Mouse (Mus musculus) forebrain, embryonic 11.5 days (tissue): Measurements from ENCODE around the gene Pde3a. TPM values are rescaled to one million over a fixed set of nuclear protein-coding genes. Genes with fewer than 3 reads are reported as not detected.

Experiments used
- ATAC-seq: fragments of 200-750 bp; cut with Nextera tagmentation; replicated peaks from 2 replicates; pipeline ENCODE4 v1.8.0; 2017; ENCODE audit warnings: moderate TSS enrichment; ENCODE audit not compliant: low FRiP score
- DNase-seq: peaks from one replicate; pipeline ENCODE4 v3.0.0-alpha.2; 2017; ENCODE audit warnings: low spot score
- H3K27ac ChIP-seq: fragments of 300-500 bp; sonication (generic); 2 replicates; pipeline ENCODE4 v1.5.1; 2014; ENCODE audit warnings: low read depth, low read length
- H3K27me3 ChIP-seq: fragments of 300-500 bp; sonication (generic); 2 replicates; pipeline ENCODE4 v1.6.1; 2014; ENCODE audit warnings: mild to moderate bottlenecking, low read length, mixed read lengths; ENCODE audit not compliant: control insufficient read depth, insufficient read depth
- H3K36me3 ChIP-seq: fragments of 300-500 bp; sonication (generic); 2 replicates; pipeline ENCODE4 v1.6.1; 2014; ENCODE audit warnings: mild to moderate bottlenecking, low read length, moderate library complexity, mixed read lengths; ENCODE audit not compliant: control insufficient read depth, insufficient read depth
- H3K4me1 ChIP-seq: fragments of 300-500 bp; sonication (generic); replicated peaks from 2 replicates; pipeline ENCODE4 v1.6.1; 2014; ENCODE audit warnings: low read length, mixed read lengths; ENCODE audit not compliant: control insufficient read depth, insufficient read depth
- H3K4me2 ChIP-seq: fragments of 300-500 bp; sonication (generic); 2 replicates; pipeline ENCODE4 v1.6.1; 2014; ENCODE audit warnings: low read depth, mild to moderate bottlenecking, low read length, moderate library complexity, mixed read lengths; ENCODE audit not compliant: severe bottlenecking
- H3K4me3 ChIP-seq: fragments of 300-500 bp; sonication (generic); 2 replicates; pipeline ENCODE4 v1.5.1; 2014; ENCODE audit warnings: low read depth, low read length
- H3K9ac ChIP-seq: fragments of 300-500 bp; sonication (generic); 2 replicates; pipeline ENCODE4 v1.6.1; 2014; ENCODE audit warnings: low read length
- H3K9me3 ChIP-seq: fragments of 300-500 bp; sonication (generic); 2 replicates; pipeline ENCODE4 v1.6.1; 2016; ENCODE audit warnings: low read length, mixed read lengths; ENCODE audit not compliant: control insufficient read depth
- WGBS: fragments of 180-500 bp; shearing (Covaris S2); extraction: QIAGEN DNeasy Blood & Tissue Kit; methylation state at CpG from one replicate; pipeline ENCODE4 v1.1.7; 2014; 5-methylcytosine and 5-hydroxymethylcytosine counted together
- polyA plus RNA-seq: library from polyadenylated mRNA; unstranded; fragments of >200 nt; fragmentation: Nextera tagmentation; extraction: Ambion mirVana; gene quantifications from 2 replicates; pipeline ENCODE4 v1.2.1, GENCODE M21; 2014

Pde3a gene
- polyA plus RNA-seq, 1 experiment from 2014 or later: 1.7 TPM

GRCm38 (mm10) chr6:141433917-141434756, 185.1 kb downstream of the Pde3a start:
- ATAC-seq (peak; percentile 71), DNase-seq (no peak)
- H3K4me3 ChIP-seq: no peak overlapping the region
- WGBS: 58% methylated on average over 10 of the region's 10 CpGs
- H3K9ac ChIP-seq: no peak overlapping the region
- H3K9me3 ChIP-seq: no peaks in the 10 kb centered on the region
- H3K27ac ChIP-seq: no peak overlapping the region
- no peaks in the 10 kb centered on the region for H3K36me3 ChIP-seq
- H3K4me2 ChIP-seq: no peak overlapping the region
- 0 out of 2 replicates have a peak, but pooled peaks cover 2% of the 10 kb centered on the region for H3K4me1 ChIP-seq
- no peaks in the 10 kb centered on the region for H3K27me3 ChIP-seq

- no peak overlapping the region for H3K4me3 ChIP-seq
- no peaks in the 10 kb centered on the region for H3K27me3 ChIP-seq
- no peak overlapping the region for H3K27ac ChIP-seq
- H3K4me1 ChIP-seq: 0 out of 2 replicates have a peak, but pooled peaks cover 2% of the 10 kb centered on the region
- no peak overlapping the region for H3K9ac ChIP-seq
- no peaks in the 10 kb centered on the region for H3K9me3 ChIP-seq
- no peak for ATAC-seq
- DNase-seq: no peak
- H3K36me3 ChIP-seq: no peaks in the 10 kb centered on the region
- no peak overlapping the region for H3K4me2 ChIP-seq
- 77% methylated on average over 4 of the region's 4 CpGs for WGBS
Measured at GRCm38 (mm10) chr6:141435160-141435559, 186.1 kb downstream of the Pde3a start.

GRCm38 (mm10) chr6:141439965-141440364, 190.9 kb downstream of the Pde3a start:
- DNase-seq (no peak), ATAC-seq (no peak)
- no peak overlapping the region for H3K4me2 ChIP-seq
- no peaks in the 10 kb centered on the region for H3K9me3 ChIP-seq
- H3K4me3 ChIP-seq: no peak overlapping the region
- WGBS: 74% methylated on average over 3 of the region's 3 CpGs
- H3K36me3 ChIP-seq: no peaks in the 10 kb centered on the region
- no peaks in the 10 kb centered on the region for H3K4me1 ChIP-seq
- no peak overlapping the region for H3K27ac ChIP-seq
- no peak overlapping the region for H3K9ac ChIP-seq
- no peaks in the 10 kb centered on the region for H3K27me3 ChIP-seq

GRCm38 (mm10) chr6:141447547-141447946, 198.5 kb downstream of the Pde3a start:
- Histone ChIP-seq H3K4me3 (no peak overlapping the region), H3K27ac (no peak overlapping the region), H3K9ac (no peak overlapping the region), H3K4me1 (no peaks in the 10 kb centered on the region), H3K27me3 (no peaks in the 10 kb centered on the region), H3K36me3 (no peaks in the 10 kb centered on the region), H3K9me3 (no peaks in the 10 kb centered on the region), H3K4me2 (no peak overlapping the region)
- WGBS: 15% methylated on average over 3 of the region's 3 CpGs
- ATAC-seq: 0 out of 2 replicates have a peak, but pooled peaks have one; percentile 58
- peak; percentile 71 for DNase-seq

DNA sequence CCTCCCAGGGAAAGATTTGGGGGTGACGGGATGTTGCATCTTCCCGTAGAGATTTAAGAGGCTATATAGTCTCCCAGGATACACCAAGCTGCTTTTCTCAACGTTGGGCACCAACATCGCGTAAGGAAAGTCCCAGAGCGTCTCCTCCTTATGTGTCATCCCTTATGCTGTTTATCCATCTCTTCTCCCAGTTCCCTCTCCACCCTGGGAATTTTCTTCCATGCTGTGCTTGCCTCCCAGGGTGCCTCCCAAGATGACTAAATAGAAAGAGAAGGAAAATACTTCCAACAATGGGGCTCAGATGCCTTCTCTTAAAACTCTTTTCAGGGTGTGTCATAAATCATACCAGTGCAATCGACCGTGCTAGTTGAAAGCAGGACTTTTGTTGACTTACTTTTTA, 199.8 kb downstream of the Pde3a start:
- H3K27ac ChIP-seq: no peak overlapping the region
- no peaks in the 10 kb centered on the region for H3K36me3 ChIP-seq
- no peak overlapping the region for H3K4me2 ChIP-seq
- no peaks in the 10 kb centered on the region for H3K27me3 ChIP-seq
- no peak for DNase-seq
- H3K4me1 ChIP-seq: no peaks in the 10 kb centered on the region
- no peak overlapping the region for H3K4me3 ChIP-seq
- H3K9me3 ChIP-seq: no peaks in the 10 kb centered on the region
- ATAC-seq: no peak
- 82% methylated on average over 8 of the region's 8 CpGs for WGBS
- H3K9ac ChIP-seq: no peak overlapping the region

DNA sequence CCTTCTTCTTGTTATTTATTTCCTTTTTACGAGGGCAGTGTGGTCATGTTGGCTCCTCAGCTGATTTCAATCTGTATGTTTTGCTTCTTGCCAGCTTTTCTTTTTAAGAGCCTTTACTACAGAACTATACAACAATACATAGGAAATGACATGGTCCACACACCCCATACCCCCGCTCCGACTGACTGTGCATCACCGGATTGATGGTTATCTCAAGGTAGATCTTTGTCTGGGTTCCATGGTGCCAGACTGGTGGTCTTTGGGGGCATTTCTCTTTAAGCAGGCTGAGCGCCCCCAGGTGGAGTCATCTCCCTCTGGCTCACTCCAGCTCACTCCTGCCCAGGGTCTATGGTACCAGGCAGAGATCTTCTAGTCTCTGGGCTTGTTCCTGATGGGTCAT, 206.3 kb downstream of the Pde3a start:
- Histone ChIP-seq H3K9ac (no peak overlapping the region), H3K4me2 (no peak overlapping the region), H3K4me1 (no peaks in the 10 kb centered on the region), H3K27ac (no peak overlapping the region), H3K36me3 (no peaks in the 10 kb centered on the region), H3K27me3 (no peaks in the 10 kb centered on the region), H3K4me3 (no peak overlapping the region), H3K9me3 (no peaks in the 10 kb centered on the region)
- WGBS: 85% methylated on average over 5 of the region's 5 CpGs
- no peak for ATAC-seq
- DNase-seq: no peak

- no peaks in the 10 kb centered on the region for H3K4me1 ChIP-seq
- no peak overlapping the region for H3K9ac ChIP-seq
- no peaks in the 10 kb centered on the region for H3K36me3 ChIP-seq
- no peak overlapping the region for H3K27ac ChIP-seq
- 88% methylated on average over 3 of the region's 3 CpGs for WGBS
- ATAC-seq: no peak
- H3K4me2 ChIP-seq: no peak overlapping the region
- no peaks in the 10 kb centered on the region for H3K27me3 ChIP-seq
- H3K4me3 ChIP-seq: no peak overlapping the region
- no peaks in the 10 kb centered on the region for H3K9me3 ChIP-seq
- DNase-seq: no peak
Measured at GRCm38 (mm10) chr6:141456591-141456990, 207.5 kb downstream of the Pde3a start.

DNA sequence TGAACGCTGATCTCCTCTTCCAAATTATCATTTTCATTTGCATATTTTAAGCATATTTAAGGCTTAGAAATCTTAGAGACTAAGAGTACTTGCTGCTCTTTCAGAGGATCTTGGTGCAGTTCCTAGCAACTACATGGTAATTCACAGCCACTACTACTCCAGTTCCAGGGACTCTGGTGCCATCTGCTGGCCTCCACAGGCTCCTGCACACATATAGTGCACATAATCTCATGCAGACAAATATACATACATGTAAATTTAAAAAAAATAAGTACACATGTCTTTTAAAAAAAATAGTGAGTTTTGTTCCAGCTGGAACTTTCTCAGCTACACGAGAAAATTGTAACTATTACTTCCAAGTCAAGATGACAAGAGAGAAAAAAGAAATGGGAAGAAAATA, 221.2 kb downstream of the Pde3a start:
- ATAC-seq: no peak
- no peak overlapping the region for H3K27ac ChIP-seq
- H3K27me3 ChIP-seq: no peaks in the 10 kb centered on the region
- no peaks in the 10 kb centered on the region for H3K4me1 ChIP-seq
- H3K9ac ChIP-seq: no peak overlapping the region
- no peak for DNase-seq
- no peak overlapping the region for H3K4me3 ChIP-seq
- H3K36me3 ChIP-seq: no peaks in the 10 kb centered on the region
- 90% methylated on average over 2 of the region's 2 CpGs for WGBS
- H3K4me2 ChIP-seq: no peak overlapping the region
- H3K9me3 ChIP-seq: no peaks in the 10 kb centered on the region

DNA sequence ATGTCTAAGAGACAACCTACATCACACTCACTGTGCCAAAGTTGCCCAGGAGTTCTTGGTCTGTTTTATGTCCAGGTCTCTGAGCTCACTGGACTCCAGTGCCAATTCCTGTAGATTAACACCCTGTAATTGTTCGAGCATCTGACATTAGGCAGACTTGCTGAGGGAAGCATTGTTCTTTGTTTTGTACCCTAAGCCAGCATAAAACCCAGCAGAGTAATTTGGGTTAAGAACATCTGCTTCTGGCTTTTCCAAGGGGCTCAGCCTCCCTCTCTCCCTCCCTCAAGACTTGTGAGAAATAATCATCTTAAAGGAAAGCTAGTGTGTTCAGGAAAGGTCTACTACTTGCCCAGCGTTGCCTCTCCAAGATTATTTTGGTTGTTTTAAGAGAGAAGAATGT, 225.2 kb downstream of the Pde3a start:
- no peak for ATAC-seq

More for the DNA sequence above, 225.2 kb downstream of the Pde3a start:
- no peaks in the 10 kb centered on the region for H3K9me3 ChIP-seq
- no peaks in the 10 kb centered on the region for H3K27me3 ChIP-seq
- no peak overlapping the region for H3K4me2 ChIP-seq
- H3K9ac ChIP-seq: no peak overlapping the region
- no peak overlapping the region for H3K27ac ChIP-seq
- no peaks in the 10 kb centered on the region for H3K4me1 ChIP-seq
- 75% methylated on average over 2 of the region's 2 CpGs for WGBS
- H3K36me3 ChIP-seq: no peaks in the 10 kb centered on the region
- no peak overlapping the region for H3K4me3 ChIP-seq
- DNase-seq: no peak
